Mouse (Mus musculus): ENCODE data around the gene Clec9a.

- TF ChIP-seq CTCF (IDR thresholded peaks at IDR 0.05; ENCODE audit: extremely low read depth, insufficient read depth, insufficient read length, insufficient replicate concordance) (peak; percentile 38; the same call in 1 of the 2 replicates), POLR2A (IDR thresholded peaks at IDR 0.05; ENCODE audit: low read depth, low read length) (no peak)
These were observed 42.7 kb upstream of the Clec9a start for GRCm38 (mm10) chr6:129365959-129366359.
